10 mouse cellular contexts compared by ENCODE assay signal in the genomic region with DNA sequence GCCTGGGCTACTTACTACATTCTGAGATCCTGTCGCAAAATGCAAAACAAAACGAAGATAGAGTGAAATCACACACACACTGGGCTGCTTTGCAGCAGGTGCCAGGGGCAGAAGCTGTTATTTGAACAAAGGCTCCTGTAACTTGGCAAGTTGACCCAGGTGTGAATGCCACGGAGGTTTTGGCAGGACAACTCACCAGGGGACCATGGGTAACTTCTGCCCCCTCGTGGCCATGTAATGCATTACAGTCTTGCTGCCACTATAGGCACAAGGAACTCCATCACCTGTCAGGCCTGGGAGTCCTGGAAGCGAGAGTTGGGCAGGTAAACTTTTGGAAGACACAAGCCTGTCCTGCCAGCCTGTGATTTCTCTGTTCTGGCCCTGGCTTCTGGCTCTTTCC. TPM values are rescaled to one million over a fixed set of nuclear protein-coding genes. Genes with fewer than 3 reads are reported as not detected.
A peak's percentile ranks its signal among the peaks of the same experiment; 100 is the strongest.
DNase-seq lines count a peak whose midpoint lies in the region; ATAC-seq and TF ChIP-seq lines count a peak whose summit lies in the region.
"Had no signal": no experiment of that assay in that cellular context is flagged by ENCODE, and none has a peak within 500 bp of the region (broad histone marks: within the 10 kb centered on the region; RNA-seq: fewer than 3 reads in every experiment).

No protein-coding gene starts in this region.

- H3K4me3 ChIP-seq in hindbrain, embryonic 14.5 days (replicated peaks; ENCODE audit: low read length): no peak overlapping the region
- H3K4me3 ChIP-seq in hindbrain, embryonic 13.5 days: no peak overlapping the region
- no peak overlapping the region for H3K4me3 ChIP-seq in embryonic facial prominence, embryonic 14.5 days (ENCODE audit: low read depth, low read length)
- H3K4me3 ChIP-seq in liver, adult 2 months (ENCODE audit: insufficient read depth, low read depth, low read length): no peak overlapping the region
- H3K4me3 ChIP-seq in thymus, adult 2 months (ENCODE audit: control insufficient read depth, insufficient read depth, low read length): no peak overlapping the region
- H3K4me3 ChIP-seq: embryonic facial prominence, embryonic 12.5 days; neural tube, embryonic 12.5 days had no signal

- no peak overlapping the region for H3K4me2 ChIP-seq in hindbrain, embryonic 14.5 days (replicated peaks)
- H3K4me2 ChIP-seq in hindbrain, embryonic 13.5 days: no peak overlapping the region
- H3K4me2 ChIP-seq in embryonic facial prominence, embryonic 14.5 days (ENCODE audit: low read depth, low read length): no peak overlapping the region
- H3K4me2 ChIP-seq: embryonic facial prominence, embryonic 12.5 days; neural tube, embryonic 12.5 days had no signal

- TF ChIP-seq CTCF in liver, adult 2 months (IDR thresholded peaks at IDR 0.05; ENCODE audit: low read depth, low read length): peak; percentile 94
- peak; percentile 78; the same call in 1 of the 2 replicates for TF ChIP-seq CTCF in thymus, adult 2 months (IDR thresholded peaks at IDR 0.05; ENCODE audit: borderline replicate concordance, control insufficient read depth, extremely low read depth, insufficient read depth, low read length, poor library complexity)

- no peaks in the 10 kb centered on the region for H3K9me3 ChIP-seq in hindbrain, embryonic 14.5 days (ENCODE audit: control insufficient read depth, low read length)
- H3K9me3 ChIP-seq in hindbrain, embryonic 13.5 days: no peaks in the 10 kb centered on the region
- no peaks in the 10 kb centered on the region for H3K9me3 ChIP-seq in embryonic facial prominence, embryonic 14.5 days (ENCODE audit: control insufficient read depth, low read length)
- H3K9me3 ChIP-seq: embryonic facial prominence, embryonic 12.5 days; neural tube, embryonic 12.5 days had no signal

- 0 out of 2 replicates have a peak, but pooled peaks cover 5% of the 10 kb centered on the region for H3K4me1 ChIP-seq in hindbrain, embryonic 14.5 days (replicated peaks; ENCODE audit: control insufficient read depth, insufficient read depth, low read length)
- H3K4me1 ChIP-seq in hindbrain, embryonic 13.5 days (replicated peaks): peaks cover 38% of the 10 kb centered on the region
- H3K4me1 ChIP-seq in embryonic facial prominence, embryonic 14.5 days (ENCODE audit: control insufficient read depth, insufficient read depth, low read length): peaks cover 20% of the 10 kb centered on the region
- peaks cover 35% of the 10 kb centered on the region for H3K4me1 ChIP-seq in liver, adult 2 months (ENCODE audit: control insufficient read depth, insufficient read depth, low read length)
- peaks cover 10% of the 10 kb centered on the region for H3K4me1 ChIP-seq in thymus, adult 2 months (replicated peaks; ENCODE audit: control insufficient read depth, insufficient read depth, low read length)

- H3K27ac ChIP-seq in hindbrain, embryonic 14.5 days: no peak overlapping the region
- H3K27ac ChIP-seq in hindbrain, embryonic 13.5 days: no peak overlapping the region
- no peak overlapping the region for H3K27ac ChIP-seq in embryonic facial prominence, embryonic 14.5 days (replicated peaks; ENCODE audit: low read depth, low read length)
- H3K27ac ChIP-seq in liver, adult 2 months (replicated peaks; ENCODE audit: insufficient read depth, low read depth, low read length): no peak overlapping the region
- H3K27ac ChIP-seq in thymus, adult 2 months (ENCODE audit: control insufficient read depth, insufficient read depth, low read length): no peak overlapping the region
- H3K27ac ChIP-seq: embryonic facial prominence, embryonic 12.5 days; neural tube, embryonic 12.5 days had no signal

- no peak overlapping the region for H3K9ac ChIP-seq in hindbrain, embryonic 14.5 days
- no peak overlapping the region for H3K9ac ChIP-seq in hindbrain, embryonic 13.5 days
- no peak overlapping the region for H3K9ac ChIP-seq in embryonic facial prominence, embryonic 14.5 days (ENCODE audit: low read depth, low read length)
- H3K9ac ChIP-seq in liver, adult 2 months (ENCODE audit: low read depth, low read length): no peak overlapping the region
- H3K9ac ChIP-seq: embryonic facial prominence, embryonic 12.5 days; neural tube, embryonic 12.5 days had no signal

- no peak for ATAC-seq in hindbrain, embryonic 14.5 days (ENCODE audit: low FRiP score)
- no peak for ATAC-seq in hindbrain, embryonic 13.5 days (ENCODE audit: low FRiP score)
- ATAC-seq in embryonic facial prominence, embryonic 14.5 days (ENCODE audit: low read depth): no peak

- no peaks in the 10 kb centered on the region for H3K36me3 ChIP-seq in hindbrain, embryonic 14.5 days (replicated peaks; ENCODE audit: control insufficient read depth, insufficient read depth)
- H3K36me3 ChIP-seq in hindbrain, embryonic 13.5 days: no peaks in the 10 kb centered on the region
- H3K36me3 ChIP-seq in embryonic facial prominence, embryonic 14.5 days (ENCODE audit: control insufficient read depth, insufficient read depth, low read length): peaks cover 22% of the 10 kb centered on the region
- no peaks in the 10 kb centered on the region for H3K36me3 ChIP-seq in liver, adult 2 months (ENCODE audit: control insufficient read depth, insufficient read depth, low read length)
- H3K36me3 ChIP-seq in thymus, adult 2 months (ENCODE audit: control insufficient read depth, insufficient read depth, low read length): no peaks in the 10 kb centered on the region
- H3K36me3 ChIP-seq: embryonic facial prominence, embryonic 12.5 days; neural tube, embryonic 12.5 days had no signal

- peak; percentile 76 for DNase-seq in hindbrain, embryonic 14.5 days (ENCODE audit: low spot score)
- DNase-seq in adrenal gland, postnatal 14 days: peak; percentile 93
- peak; percentile 69 for DNase-seq in embryonic facial prominence, embryonic 14.5 days (ENCODE audit: low spot score)
- peak; percentile 85 to 94 for DNase-seq in kidney, adult 8-10 months
- peak; percentile 89 for DNase-seq in liver, adult 2 months (ENCODE audit: extremely low read depth, low read depth, low spot score)
- peak; percentile 85 for DNase-seq in ovary, postnatal 14 days (ENCODE audit: low spot score)
- peak; percentile 86 for DNase-seq in thymus, adult 2 months

- peaks cover 14% of the 10 kb centered on the region for H3K27me3 ChIP-seq in hindbrain, embryonic 14.5 days (ENCODE audit: control insufficient read depth, insufficient read depth, low read length)
- peaks cover 31% of the 10 kb centered on the region for H3K27me3 ChIP-seq in hindbrain, embryonic 13.5 days
- no peaks in the 10 kb centered on the region; the same call in 1 of the 2 replicates for H3K27me3 ChIP-seq in embryonic facial prominence, embryonic 14.5 days (replicated peaks; ENCODE audit: control insufficient read depth, insufficient read depth, low read length)
- no peaks in the 10 kb centered on the region for H3K27me3 ChIP-seq in liver, adult 2 months (ENCODE audit: control insufficient read depth, insufficient read depth, low read length)
- H3K27me3 ChIP-seq in thymus, adult 2 months (ENCODE audit: control insufficient read depth, insufficient read depth, low read length): 0 out of 2 replicates have a peak, but pooled peaks cover under 1% of the 10 kb centered on the region

- 35% methylated on average over 5 of the region's 5 CpGs for WGBS in hindbrain, embryonic 14.5 days
- WGBS in hindbrain, embryonic 13.5 days: 31% methylated on average over 5 of the region's 5 CpGs
- 26% methylated on average over 5 of the region's 5 CpGs for WGBS in embryonic facial prominence, embryonic 14.5 days
- 11% methylated on average over 5 of the region's 5 CpGs for WGBS in liver, adult 2 months
- 26% methylated on average over 5 of the region's 5 CpGs for WGBS in thymus, adult 2 months

- H3K79me2 ChIP-seq in liver, adult 2 months (ENCODE audit: control insufficient read depth, insufficient read depth, low read length): peaks cover 11% of the 10 kb centered on the region; the same call in 1 of the 2 replicates

- no peak for TF ChIP-seq POLR2A in liver, adult 2 months (IDR thresholded peaks at IDR 0.05; ENCODE audit: extremely low read depth, insufficient read depth, low read length)
- TF ChIP-seq POLR2A in thymus, adult 2 months (IDR thresholded peaks at IDR 0.05; ENCODE audit: control insufficient read depth, extremely low read depth, insufficient read depth, low read length, poor library complexity): no peak

RNA-seq across cellular contexts. Expression of a gene that starts 6.0 kb away (rescaled TPM):
- polyA plus RNA-seq in hindbrain, embryonic 14.5 days (2014; fragmentation: Nextera tagmentation; extraction: Ambion mirVana): 10.7 and 11.2 TPM in 2 replicates
- 9.5 and 11.0 TPM in 2 replicates for polyA plus RNA-seq in hindbrain, embryonic 13.5 days (2015; fragmentation: Nextera tagmentation; extraction: Ambion mirVana)
- total RNA-seq in adrenal gland, postnatal 14 days (2021): 44.5 and 45.1 TPM in 2 replicates
- 30.8 and 36.1 TPM in 2 replicates for polyA plus RNA-seq in embryonic facial prominence, embryonic 14.5 days (2014; fragmentation: Nextera tagmentation; extraction: Ambion mirVana)
- total RNA-seq in liver, adult 2 months (2014; rRNA removed): 6.5 and 8.5 TPM in 2 replicates
- 39.7 and 42.7 TPM in 2 replicates for polyA plus RNA-seq in liver, adult 2 months (2012; rRNA removed)
- polyA plus RNA-seq in thymus, adult 2 months (2012; rRNA removed): 8.1 and 12.5 TPM in 2 replicates

RNA-seq across cellular contexts. Expression of a gene that starts 6.9 kb away (rescaled TPM):
- not detected in 2 replicates for polyA plus RNA-seq in hindbrain, embryonic 14.5 days (2014; fragmentation: Nextera tagmentation; extraction: Ambion mirVana)
- not detected in 2 replicates for polyA plus RNA-seq in hindbrain, embryonic 13.5 days (2015; fragmentation: Nextera tagmentation; extraction: Ambion mirVana)
- total RNA-seq in adrenal gland, postnatal 14 days (2021): 0.85 TPM in 1 of 2 replicates, not detected in the other
- polyA plus RNA-seq in embryonic facial prominence, embryonic 14.5 days (2014; fragmentation: Nextera tagmentation; extraction: Ambion mirVana): 0.89 and 1.4 TPM in 2 replicates
- 0.55 TPM in 1 of 2 replicates, not detected in the other for total RNA-seq in liver, adult 2 months (2014; rRNA removed)
- polyA plus RNA-seq in liver, adult 2 months (2012; rRNA removed): 0.57 TPM in 1 of 2 replicates, not detected in the other
- 2.9 and 4.8 TPM in 2 replicates for polyA plus RNA-seq in thymus, adult 2 months (2012; rRNA removed)
- polyA plus RNA-seq: embryonic facial prominence, embryonic 12.5 days; neural tube, embryonic 12.5 days had no signal

RNA-seq across cellular contexts. Expression of a gene that starts 28.5 kb away (rescaled TPM):
- 40.1 and 43.0 TPM in 2 replicates for polyA plus RNA-seq in hindbrain, embryonic 14.5 days (2014; fragmentation: Nextera tagmentation; extraction: Ambion mirVana)
- polyA plus RNA-seq in hindbrain, embryonic 13.5 days (2015; fragmentation: Nextera tagmentation; extraction: Ambion mirVana): 49.9 and 50.6 TPM in 2 replicates
- total RNA-seq in adrenal gland, postnatal 14 days (2021): 51.7 and 52.0 TPM in 2 replicates
- polyA plus RNA-seq in embryonic facial prominence, embryonic 14.5 days (2014; fragmentation: Nextera tagmentation; extraction: Ambion mirVana): 42.5 and 46.9 TPM in 2 replicates
- 4.4 and 6.4 TPM in 2 replicates for total RNA-seq in liver, adult 2 months (2014; rRNA removed)
- polyA plus RNA-seq in liver, adult 2 months (2012; rRNA removed): 34.9 and 42.7 TPM in 2 replicates
- polyA plus RNA-seq in thymus, adult 2 months (2012; rRNA removed): 137 and 155 TPM in 2 replicates

RNA-seq across cellular contexts. Expression of a gene that starts 45.6 kb away (rescaled TPM):
- 2.5 and 2.6 TPM in 2 replicates for polyA plus RNA-seq in hindbrain, embryonic 14.5 days (2014; fragmentation: Nextera tagmentation; extraction: Ambion mirVana)
- polyA plus RNA-seq in hindbrain, embryonic 13.5 days (2015; fragmentation: Nextera tagmentation; extraction: Ambion mirVana): 1.6 TPM in 2 replicates
- total RNA-seq in adrenal gland, postnatal 14 days (2021): 10.6 and 12.7 TPM in 2 replicates
- polyA plus RNA-seq in embryonic facial prominence, embryonic 14.5 days (2014; fragmentation: Nextera tagmentation; extraction: Ambion mirVana): 6.1 and 6.3 TPM in 2 replicates
- 2.7 and 4.3 TPM in 2 replicates for total RNA-seq in liver, adult 2 months (2014; rRNA removed)
- 15.0 and 18.7 TPM in 2 replicates for polyA plus RNA-seq in liver, adult 2 months (2012; rRNA removed)
- 12.6 and 13.0 TPM in 2 replicates for polyA plus RNA-seq in thymus, adult 2 months (2012; rRNA removed)

RNA-seq across cellular contexts. Expression of a gene that starts 51.0 kb away (rescaled TPM):
- 0.16 TPM in 1 of 2 replicates, not detected in the other for polyA plus RNA-seq in hindbrain, embryonic 14.5 days (2014; fragmentation: Nextera tagmentation; extraction: Ambion mirVana)
- polyA plus RNA-seq in hindbrain, embryonic 13.5 days (2015; fragmentation: Nextera tagmentation; extraction: Ambion mirVana): not detected in 2 replicates
- not detected in 2 replicates for total RNA-seq in adrenal gland, postnatal 14 days (2021)
- 0.58 and 0.98 TPM in 2 replicates for polyA plus RNA-seq in embryonic facial prominence, embryonic 14.5 days (2014; fragmentation: Nextera tagmentation; extraction: Ambion mirVana)
- not detected in 2 replicates for total RNA-seq in liver, adult 2 months (2014; rRNA removed)
- not detected in 2 replicates for polyA plus RNA-seq in liver, adult 2 months (2012; rRNA removed)
- polyA plus RNA-seq in thymus, adult 2 months (2012; rRNA removed): 0.08 and 0.14 TPM in 2 replicates
